Mouse (Mus musculus) lung, embryonic 14.5 days (tissue): ENCODE data around the gene Lmtk2. TPM values are rescaled to one million over a fixed set of nuclear protein-coding genes. Genes with fewer than 3 reads are reported as not detected.

Experiments used
- ATAC-seq: fragments of 200-750 bp; cut with Nextera tagmentation; 2 replicates; pipeline ENCODE4 v1.8.0; 2017; ENCODE audit warnings: mild to moderate bottlenecking, moderate TSS enrichment, moderate library complexity; ENCODE audit not compliant: insufficient read depth
- DNase-seq: peaks from one replicate; pipeline ENCODE4 v3.0.0-alpha.2; 2015
- H3K27ac ChIP-seq: fragments of 300-500 bp; sonication (generic); 2 replicates; pipeline ENCODE4 v1.5.1; 2014; ENCODE audit warnings: low read depth, mild to moderate bottlenecking, moderate library complexity
- H3K27me3 ChIP-seq: fragments of 300-500 bp; sonication (generic); 2 replicates; pipeline ENCODE4 v1.6.1; 2014; ENCODE audit warnings: low read length, control low read depth; ENCODE audit not compliant: insufficient read depth
- H3K36me3 ChIP-seq: fragments of 300-500 bp; sonication (generic); 2 replicates; pipeline ENCODE4 v1.6.1; 2014; ENCODE audit warnings: control low read depth; ENCODE audit not compliant: insufficient read depth
- H3K4me1 ChIP-seq: fragments of 300-500 bp; sonication (generic); 2 replicates; pipeline ENCODE4 v1.6.1; 2014; ENCODE audit warnings: antibody characterized with exemption, control low read depth; ENCODE audit not compliant: insufficient read depth
- H3K4me2 ChIP-seq: fragments of 300-500 bp; sonication (generic); 2 replicates; pipeline ENCODE4 v1.6.1; 2014; ENCODE audit warnings: mild to moderate bottlenecking
- H3K4me3 ChIP-seq: fragments of 300-500 bp; sonication (generic); 2 replicates; pipeline ENCODE4 v1.5.1; 2014; ENCODE audit warnings: low read depth, low read length
- H3K9ac ChIP-seq: fragments of 300-500 bp; sonication (generic); 2 replicates; pipeline ENCODE4 v1.6.1; 2014
- H3K9me3 ChIP-seq: fragments of 300-500 bp; sonication (generic); 2 replicates; pipeline ENCODE4 v1.6.1; 2016; ENCODE audit warnings: low read depth, low read length, control low read depth
- CTCF ChIP-seq: IDR thresholded peaks from 2 replicates; pipeline ENCODE4 v1.5.1; 2016; ENCODE audit warnings: antibody characterized with exemption, low read depth
- WGBS: fragments of 180-500 bp; shearing (Covaris S2); extraction: QIAGEN DNeasy Blood & Tissue Kit; methylation state at CpG from one replicate; pipeline ENCODE4 v1.1.7; 2014; 5-methylcytosine and 5-hydroxymethylcytosine counted together
- polyA plus RNA-seq: library from polyadenylated mRNA; unstranded; fragments of >200 nt; fragmentation: Nextera tagmentation; extraction: Ambion mirVana; gene quantifications from 2 replicates; pipeline ENCODE4 v1.2.1, GENCODE M21; 2014

Lmtk2 gene
- polyA plus RNA-seq, 1 experiment from 2014 or later = 5.3 TPM

GRCm38 (mm10) chr5:144173648-144174047 is 73.4 kb downstream of the Lmtk2 start:
- Histone ChIP-seq H3K27ac (no peak overlapping the region), H3K4me1 (no peaks in the 10 kb centered on the region), H3K4me2 (no peak overlapping the region), H3K36me3 (peaks cover 55% of the 10 kb centered on the region), H3K9ac (no peak overlapping the region), H3K9me3 (no peaks in the 10 kb centered on the region), H3K4me3 (no peak overlapping the region), H3K27me3 (no peaks in the 10 kb centered on the region)
- TF ChIP-seq CTCF = no peak
- DNase-seq (no peak), ATAC-seq (no peak)
- 89% methylated on average over 18 of the region's 18 CpGs for WGBS

GRCm38 (mm10) chr5:144178216-144178615 is 78.0 kb downstream of the Lmtk2 start:
- no peak for TF ChIP-seq CTCF
- DNase-seq (no peak), ATAC-seq (no peak)
- H3K27ac ChIP-seq = no peak overlapping the region
- WGBS = 38% methylated on average over 6 of the region's 6 CpGs
- peaks cover 5% of the 10 kb centered on the region; the same call in 1 of the 2 replicates for H3K4me1 ChIP-seq
- H3K9me3 ChIP-seq = no peaks in the 10 kb centered on the region
- peaks cover 40% of the 10 kb centered on the region for H3K36me3 ChIP-seq
- H3K4me2 ChIP-seq = no peak overlapping the region
- H3K9ac ChIP-seq = no peak overlapping the region
- H3K27me3 ChIP-seq = no peaks in the 10 kb centered on the region
- no peak overlapping the region for H3K4me3 ChIP-seq

- TF ChIP-seq CTCF = no peak
- Histone ChIP-seq H3K4me3 (no peak overlapping the region), H3K27ac (no peak overlapping the region), H3K27me3 (no peaks in the 10 kb centered on the region), H3K9ac (no peak overlapping the region), H3K36me3 (peaks cover 20% of the 10 kb centered on the region), H3K9me3 (no peaks in the 10 kb centered on the region), H3K4me2 (no peak overlapping the region), H3K4me1 (peaks cover 5% of the 10 kb centered on the region; the same call in 1 of the 2 replicates)
- ATAC-seq (no peak), DNase-seq (no peak)
- 86% methylated on average over 7 of the region's 7 CpGs for WGBS
Observed at GRCm38 (mm10) chr5:144181249-144181648, 81.0 kb downstream of the Lmtk2 start.

- Histone ChIP-seq H3K27ac (peak overlapping the region; percentile 30; the same call in 1 of the 2 replicates), H3K4me2 (no peak overlapping the region), H3K4me1 (peaks cover 5% of the 10 kb centered on the region; the same call in 1 of the 2 replicates), H3K9ac (no peak overlapping the region; the same call in 1 of the 2 replicates), H3K36me3 (peaks cover 12% of the 10 kb centered on the region), H3K27me3 (no peaks in the 10 kb centered on the region), H3K4me3 (no peak overlapping the region), H3K9me3 (no peaks in the 10 kb centered on the region)
- DNase-seq (peak; percentile 27), ATAC-seq (no peak)
- no peak for TF ChIP-seq CTCF
- WGBS = 28% methylated on average over 20 of the region's 20 CpGs
Observed at GRCm38 (mm10) chr5:144182542-144183247, 82.5 kb downstream of the Lmtk2 start.

GRCm38 (mm10) chr5:144183248-144183559 is 83.0 kb downstream of the Lmtk2 start:
- H3K36me3 ChIP-seq = peaks cover 12% of the 10 kb centered on the region
- no peak overlapping the region for H3K27ac ChIP-seq
- H3K27me3 ChIP-seq = no peaks in the 10 kb centered on the region
- ATAC-seq (peak; percentile 38; the same call in 1 of the 2 replicates), DNase-seq (peak; percentile 17)
- H3K4me3 ChIP-seq = no peak overlapping the region
- no peak overlapping the region for H3K9ac ChIP-seq
- TF ChIP-seq CTCF = no peak
- H3K4me1 ChIP-seq = peaks cover 5% of the 10 kb centered on the region; the same call in 1 of the 2 replicates
- H3K4me2 ChIP-seq = no peak overlapping the region
- WGBS = 21% methylated on average over 8 of the region's 8 CpGs
- no peaks in the 10 kb centered on the region for H3K9me3 ChIP-seq

GRCm38 (mm10) chr5:144183647-144184335 is 83.6 kb downstream of the Lmtk2 start:
- TF ChIP-seq CTCF = no peak
- Histone ChIP-seq H3K4me1 (peaks cover 5% of the 10 kb centered on the region; the same call in 1 of the 2 replicates), H3K9me3 (no peaks in the 10 kb centered on the region), H3K27me3 (no peaks in the 10 kb centered on the region), H3K9ac (no peak overlapping the region), H3K4me3 (no peak overlapping the region), H3K36me3 (peaks cover 12% of the 10 kb centered on the region), H3K4me2 (no peak overlapping the region), H3K27ac (no peak overlapping the region)
- ATAC-seq = peak; percentile 21; the same call in 1 of the 2 replicates
- DNase-seq = peak; percentile 31
- WGBS = 58% methylated on average over 7 of the region's 7 CpGs

- no peak overlapping the region for H3K9ac ChIP-seq
- peaks cover 5% of the 10 kb centered on the region; the same call in 1 of the 2 replicates for H3K4me1 ChIP-seq
- no peaks in the 10 kb centered on the region for H3K27me3 ChIP-seq
- ATAC-seq (no peak), DNase-seq (no peak)
- no peak overlapping the region for H3K4me2 ChIP-seq
- peaks cover 10% of the 10 kb centered on the region for H3K36me3 ChIP-seq
- WGBS = 75% methylated on average over 21 of the region's 21 CpGs
- no peaks in the 10 kb centered on the region for H3K9me3 ChIP-seq
- no peak for TF ChIP-seq CTCF
- no peak overlapping the region for H3K4me3 ChIP-seq
- no peak overlapping the region for H3K27ac ChIP-seq
Observed at GRCm38 (mm10) chr5:144184350-144185045, 84.3 kb downstream of the Lmtk2 start.
